Mouse (Mus musculus) B cell, adult 2 months (primary cell): ENCODE measurements around the gene Tcf15.

Source experiments
- DNase-seq, 2 experiments: peaks; one replicate each; pipeline ENCODE4 v3.0.0; 2022

Tcf15 gene

DNA sequence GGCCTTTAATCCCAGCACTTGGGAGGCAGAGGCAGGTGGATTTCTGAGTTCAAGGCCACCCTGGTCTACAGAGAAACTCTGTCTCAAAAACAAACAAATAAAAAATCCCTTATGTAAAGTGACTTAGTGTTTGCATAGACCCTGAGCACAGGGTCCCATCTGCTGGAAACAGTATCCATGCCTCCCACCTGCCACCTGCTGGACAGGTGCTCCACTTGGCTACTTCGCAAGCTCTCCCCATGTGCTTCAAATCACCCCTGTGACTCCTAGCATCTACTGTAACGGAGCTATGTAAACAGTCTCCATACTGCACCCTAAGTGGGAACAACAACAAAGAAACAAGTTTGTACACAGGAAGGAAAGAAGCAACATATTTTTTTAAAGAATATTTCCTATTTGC, 14.8 kb upstream of the Tcf15 start:
- no peak for DNase-seq

DNA sequence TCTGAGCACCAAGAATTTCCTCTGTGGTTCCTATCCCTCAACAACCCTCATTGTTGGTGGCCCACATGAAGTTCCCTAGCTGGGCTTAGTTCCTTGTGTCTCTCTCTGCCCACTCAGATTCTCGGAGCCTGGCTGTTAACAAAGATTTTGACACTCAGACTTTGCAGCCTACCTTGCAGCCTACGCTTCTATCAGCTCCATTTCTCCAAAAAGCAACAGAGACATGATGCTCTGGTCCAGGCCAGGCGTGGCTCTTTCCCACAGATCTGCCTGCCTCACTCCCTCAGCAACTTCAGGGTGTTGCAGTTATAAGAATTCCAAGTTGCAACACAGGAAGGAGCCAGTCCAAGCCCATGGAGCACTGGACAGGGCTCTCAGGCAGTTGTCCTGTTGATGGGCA, 13.6 kb upstream of the Tcf15 start:
- DNase-seq, result no peak

DNA sequence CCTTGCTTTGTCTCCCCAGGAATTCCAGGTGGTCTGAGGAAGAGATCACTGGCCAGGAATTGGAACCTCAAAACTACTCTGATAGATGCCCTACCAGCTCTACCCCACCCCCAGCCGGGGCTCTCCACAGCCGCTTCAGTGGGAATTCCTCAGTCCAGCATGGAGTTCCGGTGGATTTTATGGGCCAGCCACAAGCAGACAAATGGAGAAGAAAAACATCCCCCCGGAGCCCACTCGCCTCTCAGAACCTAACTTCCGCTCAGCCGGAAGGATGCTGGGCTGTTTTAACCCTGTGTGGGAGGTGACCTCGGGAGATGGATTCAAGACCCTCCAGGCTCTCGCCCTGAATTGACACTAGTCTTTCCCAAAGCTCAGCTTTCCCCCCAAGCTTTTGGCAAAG, 11.3 kb upstream of the Tcf15 start:
- no peak for DNase-seq

DNA sequence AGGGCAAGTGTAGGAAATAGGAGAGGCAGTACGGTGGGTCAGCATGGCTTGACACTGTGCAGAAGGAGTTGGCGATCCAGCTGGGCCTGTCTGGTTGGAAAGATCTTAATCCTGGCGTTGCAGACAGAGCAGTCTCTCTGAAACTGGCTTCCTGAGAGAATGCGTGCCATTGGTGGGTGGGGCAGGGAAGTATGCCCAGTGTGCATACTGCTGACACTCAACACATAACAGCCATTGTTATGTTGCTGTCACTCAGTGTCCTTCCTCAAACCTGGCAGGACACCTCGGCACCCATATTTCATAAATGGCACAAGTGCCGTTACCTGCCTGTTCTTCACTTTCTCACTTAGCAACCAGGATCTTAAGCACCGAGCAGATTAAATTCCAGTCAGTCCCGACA, 10.7 kb upstream of the Tcf15 start:
- DNase-seq, result no peak

DNA sequence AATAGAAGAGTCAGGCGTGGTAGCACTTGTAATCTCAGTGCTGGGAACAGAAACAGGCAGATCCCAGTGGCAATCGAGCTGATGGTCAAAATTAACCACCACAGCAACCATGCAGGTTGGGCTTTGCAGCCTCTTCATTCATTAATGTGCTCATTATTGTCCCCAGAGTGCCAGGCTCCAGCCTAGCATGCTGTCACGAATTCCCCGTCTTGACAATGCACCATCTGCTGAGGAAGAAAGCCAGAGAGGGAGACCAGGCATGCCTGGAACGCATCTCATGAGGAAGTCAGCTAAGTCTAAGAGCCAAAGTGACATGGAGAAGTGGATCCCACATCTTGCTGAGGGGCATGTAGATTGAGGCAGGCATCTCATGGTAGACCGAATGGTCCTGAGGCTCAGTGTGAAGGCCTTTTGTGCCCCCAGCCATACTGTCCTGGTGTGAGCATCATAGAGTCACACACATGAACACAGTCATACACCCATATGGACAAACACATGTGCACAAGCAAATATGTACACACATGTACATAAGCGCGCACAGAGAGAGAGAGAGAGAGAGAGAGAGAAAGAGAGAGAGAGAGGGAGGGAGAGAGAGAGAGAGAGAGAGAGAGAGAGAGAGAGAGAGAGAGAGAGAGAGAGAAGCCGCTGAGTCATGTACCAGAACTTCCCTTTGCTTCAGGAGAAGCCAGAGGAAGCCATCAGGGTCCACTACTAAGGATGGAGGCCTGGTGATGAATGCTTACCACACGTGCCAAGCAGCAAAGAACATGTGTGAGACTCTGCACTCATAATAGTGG, 4.0 kb upstream of the Tcf15 start:
- DNase-seq, result no peak

DNA sequence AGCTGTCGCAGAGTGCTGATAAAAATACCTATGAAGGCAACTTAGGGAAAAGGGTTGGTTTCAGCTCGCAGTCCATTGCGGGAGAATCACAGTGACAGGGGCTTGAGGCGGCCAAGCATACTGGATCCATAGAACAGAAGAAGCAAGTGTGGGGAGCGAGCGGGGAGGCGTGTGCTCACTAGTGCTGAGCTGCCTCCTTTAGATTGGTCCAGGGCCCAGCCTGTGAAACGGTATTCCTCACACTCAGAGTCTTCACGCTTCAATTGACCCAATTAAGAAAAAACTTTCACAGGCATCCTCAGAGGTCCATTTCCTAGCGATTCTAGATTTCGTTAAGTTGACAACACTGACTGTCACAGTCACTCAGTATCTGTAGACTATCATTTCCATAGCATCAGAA, 2.4 kb upstream of the Tcf15 start:
- DNase-seq, result no peak

DNA sequence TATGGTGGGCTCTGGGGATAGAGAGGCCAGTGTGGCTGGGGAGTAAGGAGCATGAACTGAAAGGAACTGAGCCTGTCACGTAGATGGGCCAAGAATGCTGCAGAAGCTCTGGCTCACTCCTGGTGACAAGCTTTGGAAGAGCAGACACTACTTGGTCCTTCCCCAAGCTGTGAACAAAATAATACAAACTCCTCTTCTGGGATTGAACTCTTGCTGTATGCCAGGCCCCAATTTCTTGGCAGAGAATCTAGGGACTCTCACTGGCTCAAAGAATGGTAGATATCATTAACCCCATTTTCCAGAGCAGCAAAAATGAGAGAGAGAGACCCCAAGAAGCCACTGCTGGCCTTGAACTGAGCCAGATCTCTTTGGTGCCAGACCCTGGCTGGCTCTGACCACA, 1.9 kb upstream of the Tcf15 start:
- no peak for DNase-seq

DNA sequence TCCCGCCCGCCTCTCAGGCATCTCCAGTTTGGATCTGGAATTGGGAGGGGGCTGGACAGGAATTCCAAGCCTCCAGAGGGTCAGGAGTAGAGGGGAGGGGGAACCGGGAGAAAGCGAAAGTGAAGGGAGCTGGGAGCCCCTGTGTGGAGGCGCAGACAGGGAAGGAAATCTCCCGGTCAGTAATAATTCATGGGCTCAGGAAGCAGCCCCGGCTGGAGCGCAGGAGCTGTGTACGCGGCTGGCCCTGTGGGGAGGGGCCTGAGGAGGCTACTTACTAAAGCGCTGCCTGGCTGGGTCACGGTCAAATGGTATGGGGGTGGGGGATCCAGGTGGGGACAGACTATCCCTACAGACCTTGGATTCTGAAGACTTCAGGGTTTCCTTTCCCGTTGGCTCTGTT, 1.3 kb upstream of the Tcf15 start:
- DNase-seq, result no peak

DNA sequence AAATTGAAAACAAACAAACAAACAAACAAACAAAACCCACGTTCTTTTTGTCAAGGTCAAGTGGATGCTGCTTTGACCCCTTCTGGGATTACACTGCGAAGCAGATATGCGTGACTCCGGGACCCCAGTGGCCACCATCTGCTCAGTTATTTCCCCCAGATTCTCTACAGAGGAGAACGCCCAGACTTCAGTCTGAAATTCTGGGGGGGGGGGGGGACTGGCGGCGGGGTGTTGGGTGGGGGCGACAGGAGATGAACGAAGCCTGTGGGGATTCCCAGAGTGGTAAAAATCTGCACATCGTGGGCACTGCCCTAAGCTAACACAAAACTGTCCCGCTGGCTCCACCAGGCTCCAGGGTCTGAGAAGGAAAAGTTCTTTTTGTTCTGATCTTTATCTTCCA, 790 bp upstream of the Tcf15 start:
- no peak for DNase-seq

DNA sequence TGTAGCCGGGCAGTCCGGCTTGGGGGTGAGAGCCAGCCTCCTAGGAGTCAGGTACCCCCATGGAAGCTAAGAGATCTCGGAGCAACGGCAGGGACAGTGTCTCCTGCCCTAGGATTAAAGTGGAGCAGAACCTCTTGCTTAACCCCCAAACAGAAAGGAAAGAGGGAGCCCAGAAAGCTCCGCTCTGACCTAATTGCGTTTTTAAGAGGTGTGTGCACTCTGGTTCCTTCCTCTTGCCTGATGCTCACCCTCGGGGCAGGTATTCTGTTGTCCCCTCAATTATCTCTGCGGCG, 743 bp downstream of the Tcf15 start:
- DNase-seq, result no peak

DNA sequence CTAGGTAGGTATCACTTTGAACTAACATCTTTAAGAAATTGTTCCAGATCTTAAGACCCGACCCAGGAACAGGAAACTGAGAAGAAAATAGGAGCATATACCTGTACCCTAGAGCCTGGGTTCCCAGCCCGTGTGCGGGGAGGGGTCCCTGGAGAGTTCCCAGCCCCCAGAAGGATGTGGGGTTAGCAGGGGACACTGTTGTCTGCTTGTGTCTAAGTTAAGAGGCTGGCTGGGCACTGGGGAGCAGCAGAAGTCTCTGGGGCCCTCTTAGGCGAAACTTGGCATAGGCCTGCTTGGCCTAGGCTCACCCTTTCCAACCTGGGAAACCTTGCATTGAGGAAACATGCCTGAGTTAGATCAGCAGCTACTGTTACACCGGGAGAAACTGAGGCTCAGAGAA, 1.1 kb downstream of the Tcf15 start:
- DNase-seq, result no peak

DNA sequence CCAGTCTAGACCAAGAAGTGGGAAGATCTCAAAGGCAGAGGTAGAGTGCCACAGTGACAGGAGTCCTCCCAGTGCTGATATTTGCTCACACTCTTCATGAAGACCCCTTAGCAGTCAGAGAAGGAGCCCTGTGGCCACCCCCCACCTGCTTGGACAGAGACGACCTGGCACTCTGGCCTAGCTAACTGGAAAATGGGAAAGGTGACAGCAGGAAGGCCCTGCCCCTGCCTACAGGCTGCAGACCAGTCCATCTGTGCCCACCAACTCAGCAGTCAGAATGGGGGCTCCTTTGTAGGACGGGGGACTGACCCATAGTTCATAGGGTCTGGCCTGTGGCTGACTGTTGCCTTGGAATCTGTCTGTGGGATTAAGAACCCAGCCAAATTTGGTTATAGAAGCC, 2.4 kb downstream of the Tcf15 start:
- no peak for DNase-seq

DNA sequence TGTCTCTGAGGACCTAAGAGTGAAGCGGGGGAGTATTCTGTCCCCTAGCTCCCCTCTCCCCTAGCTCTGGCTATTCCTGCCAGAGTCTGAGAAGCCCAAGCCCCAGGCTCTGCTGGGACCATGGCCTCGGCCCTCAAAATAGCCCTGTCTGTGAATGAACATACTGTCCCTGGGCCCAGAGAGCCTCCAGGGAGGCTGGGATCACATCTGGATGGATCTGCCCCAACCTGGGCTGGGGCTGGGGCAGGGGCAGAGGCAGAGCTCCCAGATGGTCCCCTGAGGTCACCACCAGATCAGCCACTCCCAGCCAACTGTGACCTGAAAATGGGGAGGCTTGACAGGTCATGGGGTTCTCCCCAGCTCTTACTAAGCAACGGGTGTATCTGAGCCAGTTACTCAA, 3.7 kb downstream of the Tcf15 start:
- no peak for DNase-seq

DNA sequence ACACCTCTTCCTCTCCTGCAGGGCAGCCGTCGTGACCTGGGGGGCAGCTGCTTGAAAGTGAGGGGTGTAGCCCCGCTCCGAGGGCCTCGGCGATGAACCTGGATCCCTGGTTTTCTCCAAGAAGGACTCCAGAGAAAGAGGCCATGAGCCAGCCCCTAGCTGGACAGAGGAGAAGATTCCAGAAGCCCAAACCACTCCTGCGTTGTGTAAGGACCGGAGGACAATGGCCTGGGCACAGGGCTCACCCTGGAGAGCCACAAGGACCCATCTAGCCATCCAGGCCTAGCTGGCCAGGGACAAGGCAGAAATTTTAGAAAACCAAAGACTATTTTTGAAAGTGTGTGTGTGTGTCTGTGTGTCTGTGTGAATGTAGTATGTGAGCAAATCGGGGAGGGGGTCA, 5.3 kb downstream of the Tcf15 start:
- no peak for DNase-seq

DNA sequence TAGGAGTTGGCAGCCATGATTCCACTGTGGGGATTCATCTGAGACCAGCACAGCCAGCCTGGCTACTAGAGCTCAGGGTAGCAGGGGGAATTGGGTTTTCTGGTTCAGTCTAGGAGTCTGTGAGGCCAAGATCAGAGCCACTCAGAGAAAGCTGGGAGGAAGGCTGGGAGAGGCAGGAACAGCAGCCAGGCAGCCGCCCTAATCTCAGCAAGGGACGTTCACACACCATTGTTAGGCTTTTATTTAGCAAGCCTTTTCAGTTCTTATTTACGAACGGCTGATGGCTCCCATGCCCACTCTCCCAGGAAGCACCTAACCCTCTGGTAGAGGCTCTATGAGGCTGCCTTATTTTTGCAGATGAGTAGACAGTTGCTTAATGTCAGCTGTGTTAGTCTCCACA, 6.5 kb downstream of the Tcf15 start:
- no peak for DNase-seq

DNA sequence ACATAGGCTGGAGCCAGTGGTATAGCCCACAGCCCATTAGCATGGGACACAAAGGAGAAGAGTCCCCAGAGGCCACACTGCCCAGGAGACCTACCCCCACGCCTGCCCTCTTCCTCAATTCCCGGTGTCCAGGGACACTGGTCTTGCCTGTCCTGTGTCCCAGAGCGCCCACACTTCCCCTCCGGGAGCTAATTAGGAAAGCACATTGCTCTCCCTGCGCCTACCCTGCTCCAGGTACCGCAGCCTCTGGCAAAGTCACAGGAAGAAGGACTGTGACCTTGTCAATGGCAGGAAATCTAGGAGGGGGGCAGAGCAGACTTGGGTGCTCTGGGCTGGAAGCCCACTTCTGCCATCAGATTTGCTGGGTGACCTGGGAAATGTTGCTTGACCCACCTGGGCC, 7.0 kb downstream of the Tcf15 start:
- DNase-seq, result no peak

DNA sequence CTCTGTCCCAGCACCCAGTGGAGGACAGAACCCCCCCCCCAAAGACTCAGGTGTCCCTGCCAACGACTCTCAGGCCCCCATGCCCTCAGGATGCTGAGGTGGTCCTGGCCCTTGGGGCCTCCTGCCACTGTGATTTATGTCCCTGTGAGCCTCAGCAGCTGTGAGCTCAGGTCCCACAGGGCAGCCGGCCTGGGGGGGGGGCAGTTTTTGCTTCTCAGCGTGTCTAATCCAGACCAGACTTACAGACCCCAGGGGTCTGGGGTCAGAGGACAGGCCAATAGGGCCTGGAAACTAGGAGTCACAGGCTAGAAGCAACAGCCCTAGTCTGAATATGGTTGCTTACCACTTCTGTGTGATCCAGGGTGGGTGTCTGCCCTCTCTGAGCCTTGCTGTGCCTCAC, 10.0 kb downstream of the Tcf15 start:
- no peak for DNase-seq

DNA sequence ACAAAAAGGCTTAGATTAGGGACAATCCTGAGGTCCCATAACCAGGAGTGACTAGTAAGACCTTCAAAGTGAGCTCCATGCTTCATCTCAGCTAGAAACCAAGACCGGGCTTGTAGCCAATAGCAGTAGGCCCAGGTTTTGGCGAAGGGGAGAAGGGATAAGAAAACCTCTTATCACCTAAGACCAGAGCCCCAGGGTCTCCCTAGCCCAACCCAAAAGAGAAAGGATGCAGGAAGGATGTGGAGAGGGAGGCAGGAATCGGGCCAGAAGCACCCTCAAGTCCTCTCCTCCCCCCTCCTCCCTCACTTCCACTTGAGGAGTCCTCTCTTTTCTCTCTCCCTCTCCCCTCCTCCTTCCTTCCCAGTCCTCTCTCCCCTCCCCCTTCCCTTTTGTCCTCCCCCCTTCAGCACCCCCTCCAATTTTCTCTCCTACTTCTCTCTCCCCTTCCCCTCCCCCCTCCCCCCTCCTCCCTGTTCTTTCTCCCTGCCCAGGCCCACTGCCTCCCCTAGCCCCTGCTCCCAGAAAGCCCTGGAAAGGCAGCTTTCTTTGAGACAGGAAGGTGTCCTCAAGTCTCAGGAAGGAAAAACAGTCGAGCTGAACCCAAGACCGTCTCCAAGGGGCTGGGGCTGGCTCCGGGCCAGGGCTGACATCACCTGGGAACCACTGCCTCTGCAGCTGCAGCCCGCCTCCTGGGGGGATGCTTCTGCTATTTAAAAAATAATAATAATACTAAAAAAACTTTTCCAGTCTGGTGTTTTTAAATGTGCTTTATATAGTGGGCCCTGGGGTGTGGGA, 12.2 kb downstream of the Tcf15 start:
- no peak for DNase-seq

DNA sequence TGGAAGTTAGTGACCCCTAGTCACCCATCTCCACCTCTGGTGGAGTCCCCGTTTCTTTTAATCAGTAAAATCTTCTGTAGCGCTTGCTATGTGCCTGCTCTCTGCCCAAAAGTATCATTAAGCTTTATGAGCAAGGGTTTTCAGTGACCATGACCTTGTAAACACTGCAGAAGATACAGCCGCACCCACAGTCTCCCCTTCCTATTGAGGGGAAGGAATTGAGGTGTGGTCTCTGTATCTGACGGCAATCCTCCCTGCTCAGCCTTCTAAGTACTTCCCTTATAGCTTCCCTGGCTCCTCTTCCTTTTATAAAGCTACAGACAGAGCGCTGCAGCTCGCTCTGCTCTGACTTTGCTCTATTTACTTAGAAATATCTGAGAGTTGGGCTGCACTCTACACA, 13.1 kb downstream of the Tcf15 start:
- DNase-seq, result no peak

DNA sequence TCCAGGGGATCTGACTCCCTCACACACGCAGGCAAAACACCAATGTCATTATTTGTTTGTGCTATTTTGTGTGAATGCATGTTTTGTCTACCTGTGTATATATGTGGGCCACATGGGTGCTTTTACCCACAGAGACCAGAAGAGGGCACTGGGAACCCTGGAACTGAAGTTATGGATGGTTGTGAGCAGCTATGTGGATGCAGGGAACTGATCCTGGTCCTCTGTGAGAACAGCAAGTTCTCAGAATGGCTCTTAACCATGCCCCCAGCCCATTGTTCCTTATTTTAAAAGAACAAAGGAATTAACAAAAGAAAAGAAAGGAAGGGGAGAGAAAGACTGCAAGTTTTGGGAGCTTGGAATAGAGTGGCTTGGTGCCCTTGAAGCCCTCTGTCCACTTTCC, 16.1 kb downstream of the Tcf15 start:
- no peak for DNase-seq

DNA sequence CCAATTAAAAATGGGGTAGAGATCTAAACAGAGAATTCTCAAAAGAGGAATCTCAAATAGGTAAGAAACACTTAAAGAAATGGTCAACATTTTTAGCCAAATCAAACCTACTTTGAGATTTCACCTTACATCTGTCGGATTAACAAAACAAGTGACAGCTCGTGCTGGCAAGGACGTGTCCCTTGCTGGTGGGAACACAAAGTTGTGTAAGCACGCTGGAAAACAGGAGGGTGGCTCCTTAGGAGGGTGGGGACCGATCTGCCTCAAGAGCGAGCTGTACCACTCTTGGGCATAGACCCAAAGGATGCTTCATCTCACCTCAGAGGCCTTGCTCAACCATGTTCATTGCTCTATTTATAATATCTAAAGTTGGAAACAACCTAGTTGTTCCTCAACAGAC, 22.9 kb downstream of the Tcf15 start:
- no peak for DNase-seq

DNA sequence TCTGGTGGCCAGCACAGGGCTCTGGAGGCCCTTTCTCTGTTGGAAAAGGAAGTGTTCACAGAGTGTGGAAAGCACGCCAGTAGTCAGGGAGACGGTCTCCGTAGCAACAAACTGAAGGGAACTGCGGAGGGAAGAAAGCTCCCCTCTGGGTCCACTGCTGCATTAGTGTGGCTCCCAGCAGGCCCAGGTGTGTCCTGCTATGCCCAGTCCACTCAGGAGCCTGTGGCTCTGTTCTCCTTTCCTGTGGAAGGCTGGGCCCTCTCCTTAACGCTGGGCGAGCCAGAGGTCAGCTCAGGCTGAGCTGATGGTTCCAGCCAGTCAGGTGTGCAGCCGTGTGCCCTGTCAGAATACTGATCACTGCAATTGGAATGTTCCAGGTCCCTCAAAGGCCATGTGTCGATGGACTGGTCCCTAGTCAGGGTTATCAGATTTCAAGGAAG, 24.5 kb downstream of the Tcf15 start:
- no peak for DNase-seq

DNA sequence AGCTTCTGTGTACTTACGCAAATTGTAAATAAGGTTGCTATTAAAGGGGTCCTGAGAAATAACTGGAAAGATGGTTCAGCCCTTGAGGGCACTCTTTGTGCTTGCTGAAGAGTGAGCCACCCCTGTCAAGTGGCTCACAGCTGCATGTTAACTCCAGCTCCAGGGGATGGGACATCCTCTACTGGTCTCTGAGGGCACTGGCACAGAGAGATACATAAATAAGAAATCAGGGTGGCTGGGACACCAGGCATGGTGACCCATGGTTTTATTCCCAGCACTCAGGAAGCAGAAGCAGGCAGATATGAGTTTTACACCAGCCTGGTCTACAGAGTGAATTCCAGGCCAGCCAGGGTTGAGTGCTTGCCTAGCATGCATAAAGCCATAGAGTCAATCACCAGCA, 26.0 kb downstream of the Tcf15 start:
- no peak for DNase-seq

DNA sequence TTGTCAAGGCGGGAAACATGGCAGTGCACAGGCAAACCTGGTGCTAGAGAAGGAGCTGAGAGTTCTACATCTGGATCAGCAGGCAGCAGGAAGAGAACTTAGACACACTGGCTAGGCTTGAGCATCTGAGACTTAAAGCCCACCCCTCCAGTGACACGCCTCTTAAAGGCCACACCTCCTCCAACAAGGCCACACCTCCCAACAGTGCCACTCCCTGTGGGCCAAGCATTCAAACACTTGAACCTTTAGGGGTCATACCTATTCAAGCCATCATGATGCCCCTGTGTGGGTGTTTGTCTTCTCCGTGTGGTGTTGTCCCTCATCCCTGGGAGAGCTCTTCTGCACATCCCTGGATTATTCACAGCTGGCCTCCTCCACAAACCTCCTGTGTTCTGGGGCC, 31.5 kb downstream of the Tcf15 start:
- no peak for DNase-seq

DNA sequence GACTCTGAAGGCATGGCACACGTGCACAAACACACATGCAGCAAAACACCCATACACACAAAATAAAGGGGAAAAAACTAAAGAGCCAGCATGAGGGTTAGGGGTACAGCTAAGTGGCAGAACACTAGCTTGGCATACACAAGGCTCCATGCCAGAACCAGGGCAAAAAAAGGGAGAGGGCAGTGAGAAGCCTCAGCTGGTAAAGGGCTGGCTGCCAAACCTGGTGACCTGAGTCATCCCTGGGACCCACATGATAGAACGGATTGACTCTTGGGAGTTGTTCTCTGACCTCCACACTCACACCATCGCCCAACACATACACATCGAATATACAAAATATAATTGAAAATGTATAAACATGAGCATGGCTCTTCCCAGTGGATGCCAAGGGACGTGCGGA, 33.3 kb downstream of the Tcf15 start:
- no peak for DNase-seq
